Mouse (Mus musculus): Measurements from ENCODE around the gene Rufy3. TPM values are rescaled to one million over a fixed set of nuclear protein-coding genes. Genes with fewer than 3 reads are reported as not detected.
A peak's percentile ranks its signal among the peaks of the same experiment; 100 is the strongest.

The Rufy3 gene
- polyA plus RNA-seq, 1 experiment from 2014 or later = 8.4 TPM

- DNase-seq (ENCODE audit: low spot score) = no peak
Measured at GRCm38 (mm10) chr5:88629125-88629524, 64.3 kb downstream of the Rufy3 start.

- DNase-seq (ENCODE audit: low spot score) = no peak
Measured at GRCm38 (mm10) chr5:88629987-88630386, 65.1 kb downstream of the Rufy3 start.

GRCm38 (mm10) chr5:88630883-88631282, 66.0 kb downstream of the Rufy3 start:
- no peak for DNase-seq (ENCODE audit: low spot score)

GRCm38 (mm10) chr5:88631545-88631944, 66.7 kb downstream of the Rufy3 start:
- no peak for DNase-seq (ENCODE audit: low spot score)

GRCm38 (mm10) chr5:88632463-88632862, 67.6 kb downstream of the Rufy3 start:
- no peak for DNase-seq (ENCODE audit: low spot score)

GRCm38 (mm10) chr5:88634076-88634475, 69.2 kb downstream of the Rufy3 start:
- no peak for DNase-seq (ENCODE audit: low spot score)

GRCm38 (mm10) chr5:88642786-88643185, 77.9 kb downstream of the Rufy3 start:
- DNase-seq (ENCODE audit: low spot score) = no peak

GRCm38 (mm10) chr5:88643491-88643890, 78.7 kb downstream of the Rufy3 start:
- no peak for DNase-seq (ENCODE audit: low spot score)

GRCm38 (mm10) chr5:88644901-88645300, 80.1 kb downstream of the Rufy3 start:
- no peak for DNase-seq (ENCODE audit: low spot score)

- no peak for DNase-seq (ENCODE audit: low spot score)
Measured at GRCm38 (mm10) chr5:88645405-88645804, 80.6 kb downstream of the Rufy3 start.

GRCm38 (mm10) chr5:88649250-88650173, 84.7 kb downstream of the Rufy3 start:
- DNase-seq (ENCODE audit: low spot score) = no peak

GRCm38 (mm10) chr5:88652589-88652988, 87.7 kb downstream of the Rufy3 start:
- DNase-seq (ENCODE audit: low spot score) = no peak

- no peak for DNase-seq (ENCODE audit: low spot score)
Measured at GRCm38 (mm10) chr5:88657868-88658267, 93.0 kb downstream of the Rufy3 start.

- no peak for DNase-seq (ENCODE audit: low spot score)
Measured at GRCm38 (mm10) chr5:88663151-88663550, 98.3 kb downstream of the Rufy3 start.

- no peak for DNase-seq (ENCODE audit: low spot score)
Measured at GRCm38 (mm10) chr5:88663875-88664274, 99.0 kb downstream of the Rufy3 start.

GRCm38 (mm10) chr5:88674703-88675442, 110.0 kb downstream of the Rufy3 start:
- peak; percentile 25 for DNase-seq (ENCODE audit: low spot score)

GRCm38 (mm10) chr5:88675443-88676387, 110.9 kb downstream of the Rufy3 start, which contains the start of gene Grsf1:
TSS of gene Grsf1 (minus strand) at chr5:88676171.
- DNase-seq (ENCODE audit: low spot score) = peak; percentile 91

- no peak for DNase-seq (ENCODE audit: low spot score)
Measured at GRCm38 (mm10) chr5:88678929-88679328, 114.1 kb downstream of the Rufy3 start.

GRCm38 (mm10) chr5:88679341-88679740, 114.5 kb downstream of the Rufy3 start:
- DNase-seq (ENCODE audit: low spot score) = no peak

- no peak for DNase-seq (ENCODE audit: low spot score)
Measured at GRCm38 (mm10) chr5:88680567-88680966, 115.7 kb downstream of the Rufy3 start.

- DNase-seq (ENCODE audit: low spot score) = no peak
Measured at GRCm38 (mm10) chr5:88683706-88684105, 118.9 kb downstream of the Rufy3 start.

All from thymus, postnatal 0 days (tissue).